Mouse (Mus musculus): ENCODE data around the gene Cnst.

Gene Cnst

GRCm38 (mm10) chr1:179553949-179554347 lies 7.8 kb downstream of the Cnst start:
- DNase-seq (ENCODE audit: low spot score), result no peak

GRCm38 (mm10) chr1:179556921-179557320 lies 10.8 kb downstream of the Cnst start:
- no peak for DNase-seq (ENCODE audit: low spot score)

GRCm38 (mm10) chr1:179559446-179560194 lies 13.4 kb downstream of the Cnst start:
- no peak for DNase-seq (ENCODE audit: low spot score)

GRCm38 (mm10) chr1:179560845-179561430 lies 14.8 kb downstream of the Cnst start:
- DNase-seq (ENCODE audit: low spot score), result no peak

- DNase-seq (ENCODE audit: low spot score), result no peak
These were observed 17.0 kb downstream of the Cnst start for GRCm38 (mm10) chr1:179563211-179563610.

GRCm38 (mm10) chr1:179563926-179564325 lies 17.8 kb downstream of the Cnst start:
- DNase-seq (ENCODE audit: low spot score), result no peak

GRCm38 (mm10) chr1:179567558-179567957 lies 21.4 kb downstream of the Cnst start:
- DNase-seq (ENCODE audit: low spot score), result no peak

GRCm38 (mm10) chr1:179568690-179569398 lies 22.7 kb downstream of the Cnst start:
- no peak for DNase-seq (ENCODE audit: low spot score)

- no peak for DNase-seq (ENCODE audit: low spot score)
These were observed 24.3 kb downstream of the Cnst start for GRCm38 (mm10) chr1:179570482-179570881.

GRCm38 (mm10) chr1:179571686-179572085 lies 25.5 kb downstream of the Cnst start:
- no peak for DNase-seq (ENCODE audit: low spot score)

- no peak for DNase-seq (ENCODE audit: low spot score)
These were observed 27.6 kb downstream of the Cnst start for GRCm38 (mm10) chr1:179573650-179574206.

- DNase-seq (ENCODE audit: low spot score), result no peak
These were observed 32.5 kb downstream of the Cnst start for GRCm38 (mm10) chr1:179578625-179579024.

- DNase-seq (ENCODE audit: low spot score), result no peak
These were observed 34.0 kb downstream of the Cnst start for GRCm38 (mm10) chr1:179580200-179580599.

GRCm38 (mm10) chr1:179581422-179581821 lies 35.3 kb downstream of the Cnst start:
- DNase-seq (ENCODE audit: low spot score), result no peak

GRCm38 (mm10) chr1:179582021-179582433 lies 35.9 kb downstream of the Cnst start:
- no peak for DNase-seq (ENCODE audit: low spot score)

GRCm38 (mm10) chr1:179583090-179583489 lies 36.9 kb downstream of the Cnst start:
- no peak for DNase-seq (ENCODE audit: low spot score)

- no peak for DNase-seq (ENCODE audit: low spot score)
These were observed 38.0 kb downstream of the Cnst start for GRCm38 (mm10) chr1:179584220-179584619.

- DNase-seq (ENCODE audit: low spot score), result no peak
These were observed 39.5 kb downstream of the Cnst start for GRCm38 (mm10) chr1:179585646-179586045.

GRCm38 (mm10) chr1:179586430-179587095 lies 40.4 kb downstream of the Cnst start:
- no peak for DNase-seq (ENCODE audit: low spot score)

GRCm38 (mm10) chr1:179588230-179588629 lies 42.1 kb downstream of the Cnst start:
- no peak for DNase-seq (ENCODE audit: low spot score)

GRCm38 (mm10) chr1:179591639-179592038 lies 45.5 kb downstream of the Cnst start:
- no peak for DNase-seq (ENCODE audit: low spot score)

GRCm38 (mm10) chr1:179592143-179592542 lies 46.0 kb downstream of the Cnst start:
- DNase-seq (ENCODE audit: low spot score), result no peak

Data from urinary bladder, postnatal 25 days (tissue).